Mouse (Mus musculus) inflammation-experienced regulatory T-cells, adult 6 months (primary cell): ENCODE measurements around the gene Senp1. TPM values are rescaled to one million over a fixed set of nuclear protein-coding genes. Genes with fewer than 3 reads are reported as not detected.

ENCODE experiments used
- ATAC-seq: one replicate; pipeline ENCODE4 v1.8.0; 2017
- polyA plus RNA-seq, 3 experiments: library from polyadenylated mRNA; unstranded; fragments of 100-300 nt; shearing (Covaris generic); gene quantifications; one replicate each; pipeline ENCODE4 v1.2.1; 2017

The Senp1 gene
- polyA plus RNA-seq, 3 experiments from 2014 or later: 29.3 to 35.6 (median 35.0) TPM

DNA sequence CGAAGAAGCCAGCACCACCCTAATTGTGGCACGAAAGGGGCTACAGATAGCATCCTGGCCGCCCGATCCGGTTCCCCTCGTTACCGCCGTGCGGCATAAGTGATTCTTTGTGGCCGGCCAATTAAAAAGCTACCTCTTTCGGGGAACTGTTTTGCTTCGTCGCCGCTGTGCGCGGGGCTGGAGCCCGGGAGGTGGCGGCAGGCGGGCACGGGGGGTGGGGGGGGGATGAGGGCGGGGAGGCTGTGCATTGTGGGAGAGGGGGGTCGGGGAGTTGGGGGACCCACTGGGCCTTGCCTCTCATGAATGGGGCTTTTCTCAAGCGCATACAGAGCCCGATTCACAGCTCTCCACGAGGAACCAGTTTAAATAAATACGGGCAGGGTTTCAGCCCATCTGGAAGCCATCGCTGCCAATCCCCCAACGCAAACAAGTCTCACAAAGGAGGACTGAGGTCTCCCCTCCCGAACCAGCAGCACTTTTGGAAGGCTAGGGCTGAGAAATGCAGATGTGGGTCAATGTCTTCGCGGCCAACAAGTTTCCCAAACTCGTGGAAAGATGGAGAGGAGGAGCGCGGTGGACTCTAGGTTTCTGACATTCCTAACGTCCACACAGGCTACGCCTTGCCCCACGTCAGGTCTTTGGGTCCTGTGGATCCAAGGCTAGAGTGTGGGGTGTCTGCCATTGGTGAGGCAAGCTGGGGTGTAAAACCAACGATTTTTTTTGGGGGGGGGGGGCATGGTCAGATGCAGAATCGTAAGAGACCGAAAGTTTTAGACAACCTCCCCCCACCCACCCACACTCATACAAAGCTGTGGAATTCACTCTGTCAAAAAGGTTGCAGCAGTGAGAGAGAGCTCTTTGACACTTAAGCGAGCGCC is 91.2 kb downstream of the Senp1 start:
- no peak for ATAC-seq

DNA sequence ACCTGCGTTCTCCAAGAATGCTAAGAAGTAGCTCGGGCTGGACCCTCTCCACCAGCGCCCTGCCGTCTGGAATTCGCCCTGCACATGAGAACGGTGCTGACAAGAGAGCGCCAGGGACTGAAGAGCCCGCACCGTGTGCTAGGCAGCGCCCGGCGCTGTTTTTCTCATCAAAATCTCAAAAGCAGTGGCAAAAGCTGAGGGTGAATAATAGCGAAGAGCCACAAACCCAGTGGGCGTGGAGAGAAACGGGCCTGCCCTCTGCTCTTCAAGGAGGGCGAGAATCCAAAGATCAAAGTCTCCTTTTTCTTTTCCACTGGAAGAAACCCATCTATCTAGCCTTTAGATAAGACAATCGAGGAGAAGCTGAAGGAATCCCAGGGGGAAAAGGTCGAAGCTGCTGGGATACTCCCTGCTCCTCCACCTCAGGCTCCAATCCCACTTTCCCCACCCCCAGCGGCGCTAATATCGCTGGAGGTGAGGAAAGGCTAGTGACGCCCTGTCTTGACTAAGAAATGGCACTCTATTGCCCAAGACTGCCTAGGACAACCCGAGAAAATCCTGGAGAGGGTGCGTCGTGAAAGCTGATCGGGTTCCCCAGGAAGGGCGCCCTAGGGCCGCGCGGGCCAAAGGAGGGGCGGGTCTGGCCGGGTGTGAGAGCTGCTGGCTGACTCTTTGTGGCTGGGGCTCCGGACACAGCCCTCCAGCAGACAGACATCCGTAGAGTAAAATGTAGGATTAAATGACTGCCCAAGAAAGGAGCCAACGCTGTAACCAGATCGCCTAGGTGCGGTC is 92.0 kb downstream of the Senp1 start:
- ATAC-seq: no peak

DNA sequence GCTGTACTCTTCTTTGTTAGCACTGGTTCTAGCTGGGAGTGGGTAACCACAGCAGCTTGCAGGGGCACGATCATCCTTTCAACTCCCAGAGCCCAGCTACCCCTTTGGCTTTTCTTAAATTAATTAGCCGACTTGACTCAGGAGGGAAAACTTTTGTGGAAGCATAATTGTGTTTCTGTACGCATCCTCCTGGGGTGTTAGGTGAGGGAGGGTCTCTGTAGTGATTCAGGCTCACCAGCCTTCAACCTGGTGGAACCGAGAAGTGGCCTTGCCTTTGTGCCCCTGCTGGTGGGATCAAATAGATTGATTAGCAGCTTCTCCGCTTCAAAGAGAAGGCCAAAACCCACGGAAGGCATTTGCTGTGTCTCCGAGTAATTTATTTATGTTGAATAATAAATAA is 93.6 kb downstream of the Senp1 start:
- no peak for ATAC-seq

DNA sequence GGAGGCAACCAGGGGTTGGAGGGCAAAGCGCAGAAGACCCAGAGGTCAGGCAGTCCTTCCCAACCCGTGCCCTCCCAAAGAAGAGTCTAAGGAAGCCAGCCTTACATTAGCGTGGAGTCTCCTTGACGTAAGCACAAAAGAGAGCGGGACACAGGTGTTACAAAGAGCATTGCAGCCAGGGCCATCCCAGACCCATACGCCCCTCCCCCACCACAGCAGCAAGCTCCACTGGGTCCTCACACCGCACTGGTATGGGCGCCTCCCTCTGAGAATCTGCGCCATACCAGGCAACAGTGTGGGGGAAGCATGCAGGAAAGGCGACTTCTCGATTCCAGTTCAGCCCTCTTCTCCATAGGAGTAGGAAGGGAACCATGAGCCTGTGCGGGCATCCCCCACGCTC is 94.0 kb downstream of the Senp1 start:
- ATAC-seq: no peak

DNA sequence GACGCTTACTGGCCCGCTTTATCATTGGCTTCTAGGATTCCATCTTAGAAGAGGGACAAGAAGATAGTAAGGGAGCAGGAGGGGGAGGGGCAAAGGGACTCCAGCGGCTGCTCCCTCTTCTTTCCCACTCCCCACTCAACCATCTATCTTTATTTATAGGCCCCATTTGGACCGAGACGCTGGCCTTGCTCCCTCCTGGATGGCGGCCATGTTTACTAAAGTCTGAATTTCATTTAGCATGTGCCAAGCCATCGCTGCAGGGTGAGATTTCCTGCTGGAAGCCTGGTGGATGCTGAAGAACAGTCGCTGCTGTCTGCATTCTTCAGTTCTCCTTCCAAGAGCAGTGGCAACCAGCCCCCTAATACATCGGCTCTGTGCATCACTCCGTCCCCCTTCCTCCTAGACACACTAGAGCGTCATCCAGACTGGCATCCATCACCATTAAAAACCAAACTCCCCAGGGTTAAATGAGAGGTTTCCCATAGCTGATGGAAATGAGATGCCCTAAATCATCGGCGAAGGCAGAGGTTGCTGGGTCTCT is 96.8 kb downstream of the Senp1 start:
- no peak for ATAC-seq

DNA sequence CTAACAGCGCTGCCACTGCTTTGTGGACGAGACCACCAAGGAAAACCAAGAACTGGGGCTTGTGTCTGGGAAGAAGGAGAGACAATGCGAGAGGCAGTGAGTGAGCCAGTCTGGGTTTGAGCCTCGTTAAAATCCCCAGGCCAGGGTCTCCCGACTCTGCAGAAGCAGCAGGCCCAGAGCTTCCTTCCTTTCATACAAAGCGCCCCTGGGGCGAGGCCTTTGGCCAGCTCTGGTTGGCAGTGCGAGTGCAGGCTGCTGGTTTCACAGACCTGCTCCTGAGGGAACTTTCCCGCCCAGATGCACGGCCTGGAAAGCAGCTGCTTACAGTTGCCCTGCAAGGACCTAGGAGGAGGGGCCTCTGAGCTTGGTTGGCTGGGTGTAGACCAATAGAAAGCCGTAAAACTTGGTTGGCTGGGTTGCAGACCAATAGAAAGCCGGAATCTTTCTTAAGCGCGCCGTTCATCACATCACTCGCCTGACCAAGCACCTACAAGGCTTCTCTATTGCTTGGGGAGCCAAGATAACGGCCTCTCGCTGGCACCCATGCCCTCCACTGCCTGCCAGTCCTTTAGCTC is 100.7 kb downstream of the Senp1 start:
- ATAC-seq: peak; percentile 94

DNA sequence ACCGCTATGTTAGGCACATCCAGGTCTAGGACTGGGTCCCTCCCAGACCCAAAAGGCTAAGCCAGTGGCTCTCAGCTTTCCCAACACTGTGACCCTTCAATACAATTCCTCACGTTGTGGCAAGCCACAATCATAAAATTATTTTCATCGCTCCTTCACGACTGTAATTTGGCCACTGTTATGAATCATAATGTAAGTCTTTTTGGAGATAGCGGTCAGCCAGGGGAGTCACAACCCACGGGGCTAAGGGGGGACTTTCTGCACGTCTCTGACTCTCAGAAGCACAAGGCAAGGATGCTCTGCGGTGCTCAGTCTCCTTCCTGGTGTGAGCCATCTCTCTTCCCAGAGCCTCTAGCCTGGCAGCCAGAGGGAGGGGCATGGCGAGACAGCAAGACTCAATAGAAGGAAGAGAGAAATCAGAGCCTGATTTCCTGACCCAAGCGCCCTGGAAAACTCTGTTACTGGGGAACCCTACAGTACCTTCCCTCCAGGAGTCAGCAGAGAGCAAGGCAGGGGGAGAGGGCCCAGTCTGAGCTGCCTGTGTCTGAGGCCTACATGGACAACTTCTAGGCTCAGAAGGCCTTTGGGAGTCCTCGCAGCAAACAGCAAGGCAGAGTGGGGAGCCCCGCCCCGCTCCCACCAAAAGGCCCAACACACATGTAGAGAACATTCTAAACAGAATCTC is 101.4 kb downstream of the Senp1 start:
- ATAC-seq: no peak

DNA sequence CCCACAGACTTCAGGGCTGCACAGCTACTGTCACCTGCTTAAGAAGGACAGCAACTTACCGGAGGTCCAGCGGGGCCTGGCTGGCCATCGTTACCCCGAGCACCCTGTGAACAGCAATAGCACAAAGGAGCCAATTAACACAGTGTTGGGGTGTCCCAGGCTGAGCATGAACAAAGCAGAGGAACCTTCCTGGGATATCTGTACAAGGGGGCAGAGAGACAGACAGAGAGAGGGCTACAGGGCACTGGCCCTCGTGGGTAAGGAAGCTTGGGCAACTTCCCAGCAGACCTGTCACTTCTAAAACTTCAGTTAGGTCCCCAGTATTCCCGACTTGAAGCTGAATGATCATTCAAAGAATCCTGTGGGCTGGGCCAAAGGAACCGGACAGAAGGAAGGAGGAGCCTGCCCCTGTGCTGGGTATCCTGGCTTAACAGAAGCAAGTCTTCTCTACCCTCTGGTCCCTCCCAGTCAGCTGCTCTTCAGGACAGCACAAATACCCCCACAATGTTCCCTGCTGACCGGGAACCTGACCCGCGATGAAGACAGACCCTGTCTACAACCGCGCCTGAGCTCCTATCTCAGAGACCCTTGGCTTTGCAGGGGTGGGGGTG is 102.2 kb downstream of the Senp1 start:
- ATAC-seq: no peak

DNA sequence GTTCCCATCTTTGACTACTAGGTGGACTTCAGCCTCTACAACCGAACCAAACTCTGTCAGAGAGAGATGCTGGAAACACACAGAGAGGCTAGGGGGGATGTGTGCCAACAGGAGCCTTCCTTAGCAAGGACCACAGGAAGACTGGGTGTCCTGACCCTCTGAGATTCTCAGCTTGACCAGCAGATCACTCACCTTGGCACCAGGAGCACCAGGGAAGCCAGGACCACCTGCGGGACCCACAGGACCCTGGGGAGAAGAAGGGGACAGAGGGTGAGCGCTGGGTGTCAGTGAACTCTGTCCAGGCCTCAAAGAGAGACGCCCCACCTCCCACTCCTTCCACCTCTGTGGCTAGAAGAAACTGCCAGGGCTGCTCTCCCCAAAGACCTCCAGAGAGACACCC is 102.8 kb downstream of the Senp1 start:
- ATAC-seq: no peak

DNA sequence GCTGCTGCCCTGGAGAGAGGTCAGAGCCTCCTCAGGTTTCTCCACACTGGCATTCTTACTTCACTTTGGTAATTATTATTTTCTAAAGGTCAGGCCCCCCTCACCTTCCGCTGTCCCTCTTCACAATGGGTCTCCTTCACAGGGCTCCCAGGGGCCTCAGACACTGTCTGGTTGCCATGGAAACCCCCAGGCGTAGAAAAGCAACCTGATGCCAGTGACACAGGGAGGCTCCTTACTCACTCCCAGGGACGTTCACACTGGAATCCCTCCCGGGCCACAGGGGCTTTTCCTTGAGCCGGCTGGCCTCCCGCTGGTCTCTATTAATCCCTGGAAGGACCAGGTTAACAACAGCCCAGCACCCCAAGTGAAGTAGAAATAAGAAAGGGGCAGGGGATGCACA is 103.4 kb downstream of the Senp1 start:
- no peak for ATAC-seq

DNA sequence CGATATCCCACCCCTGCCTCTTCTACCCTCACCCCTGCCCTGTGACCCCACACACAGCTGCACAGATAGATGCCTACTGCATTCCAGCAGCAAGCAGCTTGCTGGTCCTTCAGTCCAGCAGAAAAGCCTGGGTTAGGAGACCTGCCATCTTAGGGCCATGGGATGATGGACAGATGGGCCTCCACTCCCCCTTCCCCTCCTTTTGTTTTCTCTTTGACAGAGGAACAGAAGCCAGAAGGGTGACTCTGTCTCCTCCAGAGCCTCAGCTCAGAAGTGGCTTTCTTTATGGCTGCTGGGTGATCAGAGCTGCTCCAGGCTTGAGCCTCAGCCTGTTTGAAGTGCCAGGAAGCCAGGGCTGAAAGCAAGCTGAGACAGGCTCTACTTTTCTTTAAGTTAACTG is 104.0 kb downstream of the Senp1 start:
- no peak for ATAC-seq

Other genes starting within 250 kb of the Senp1 start
- 10 to 100 TPM; 47.2 to 80.6 (median 77.9) TPM for gene Hdac7, start 249.2 kb downstream of the Senp1 start, polyA plus RNA-seq
- gene Vdr, start 183.1 kb downstream of the Senp1 start, polyA plus RNA-seq: 1 to 10 TPM in 2 of 3 experiments, under 1 TPM in 1; 0.16 to 2.8 (median 2.1) TPM
- 10 to 100 TPM; 18.8 to 32.3 (median 28.5) TPM for gene Tmem106c, start 129.5 kb downstream of the Senp1 start, polyA plus RNA-seq
- gene Col2a1, start 89.0 kb downstream of the Senp1 start, polyA plus RNA-seq: not detected
- gene Pfkm, start 1.2 kb downstream of the Senp1 start, polyA plus RNA-seq: 1 to 10 TPM; 4.9 to 5.6 (median 5.2) TPM
- 10 to 100 TPM; 37.1 to 44.9 (median 41.2) TPM for gene Asb8, start 71.9 kb upstream of the Senp1 start, polyA plus RNA-seq
- gene Ccdc184, start 73.4 kb upstream of the Senp1 start, polyA plus RNA-seq: under 1 TPM; 0.25 to 0.91 (median 0.36) TPM
- not detected for gene Olfr288, start 101.8 kb upstream of the Senp1 start, polyA plus RNA-seq
- gene Gm44579, start 127.2 kb upstream of the Senp1 start, polyA plus RNA-seq: not detected
- not detected for gene Olfr287, start 127.3 kb upstream of the Senp1 start, polyA plus RNA-seq
- gene Olfr286, start 140.7 kb upstream of the Senp1 start, polyA plus RNA-seq: not detected
- gene H1fnt, start 163.5 kb upstream of the Senp1 start, polyA plus RNA-seq: not detected
- gene Zfp641, start 202.4 kb upstream of the Senp1 start, polyA plus RNA-seq: not detected
- gene Olfr285, start 223.6 kb upstream of the Senp1 start, polyA plus RNA-seq: not detected
- gene Olfr284, start 247.2 kb upstream of the Senp1 start, polyA plus RNA-seq: not detected